Mouse (Mus musculus) hindbrain, embryonic 13.5 days (tissue): ENCODE measurements around the gene Chrm3. TPM values are rescaled to one million over a fixed set of nuclear protein-coding genes. Genes with fewer than 3 reads are reported as not detected.

Experiments used
- ATAC-seq: fragments of 200-750 bp; cut with Nextera tagmentation; 2 replicates; pipeline ENCODE4 v1.8.0; 2017; ENCODE audit warnings: moderate TSS enrichment; ENCODE audit not compliant: low FRiP score
- H3K27ac ChIP-seq: fragments of 300-500 bp; sonication (generic); 2 replicates; pipeline ENCODE4 v1.5.1; 2015; ENCODE audit warnings: inconsistent platforms, mild to moderate bottlenecking, moderate library complexity
- H3K27me3 ChIP-seq: fragments of 300-500 bp; sonication (generic); 2 replicates; pipeline ENCODE4 v1.6.1; 2015; ENCODE audit warnings: mild to moderate bottlenecking, inconsistent platforms
- H3K36me3 ChIP-seq: fragments of 300-500 bp; sonication (generic); 2 replicates; pipeline ENCODE4 v1.6.1; 2015; ENCODE audit warnings: mild to moderate bottlenecking, inconsistent platforms
- H3K4me1 ChIP-seq: fragments of 300-500 bp; sonication (generic); replicated peaks from 2 replicates; pipeline ENCODE4 v1.6.1; 2015; ENCODE audit warnings: inconsistent platforms
- H3K4me2 ChIP-seq: fragments of 300-500 bp; sonication (generic); 2 replicates; pipeline ENCODE4 v1.6.1; 2015; ENCODE audit warnings: inconsistent platforms, mild to moderate bottlenecking, moderate library complexity
- H3K4me3 ChIP-seq: fragments of 300-500 bp; sonication (generic); 2 replicates; pipeline ENCODE4 v1.5.1; 2015; ENCODE audit warnings: mild to moderate bottlenecking, inconsistent platforms
- H3K9ac ChIP-seq: fragments of 300-500 bp; sonication (generic); 2 replicates; pipeline ENCODE4 v1.6.1; 2015; ENCODE audit warnings: mild to moderate bottlenecking, inconsistent platforms
- H3K9me3 ChIP-seq: fragments of 300-500 bp; sonication (generic); 2 replicates; pipeline ENCODE4 v1.6.1; 2016; ENCODE audit warnings: inconsistent platforms
- WGBS: fragments of 180-500 bp; shearing (Covaris S2); methylation state at CpG from one replicate; pipeline ENCODE4 v1.1.7; 2015; 5-methylcytosine and 5-hydroxymethylcytosine counted together
- polyA plus RNA-seq: library from polyadenylated mRNA; unstranded; fragments of >200 nt; fragmentation: Nextera tagmentation; extraction: Ambion mirVana; gene quantifications from 2 replicates; pipeline ENCODE4 v1.2.1, GENCODE M21; 2015

The Chrm3 gene
- polyA plus RNA-seq, 1 experiment from 2014 or later, result 2.4 TPM

- no peak for ATAC-seq
- H3K4me1 ChIP-seq, result no peaks in the 10 kb centered on the region
- no peak overlapping the region for H3K27ac ChIP-seq
- H3K9me3 ChIP-seq, result no peaks in the 10 kb centered on the region
- no peaks in the 10 kb centered on the region for H3K36me3 ChIP-seq
- no peak overlapping the region for H3K4me3 ChIP-seq
- no peak overlapping the region for H3K9ac ChIP-seq
- H3K4me2 ChIP-seq, result no peak overlapping the region
- WGBS, result 74% methylated on average over 3 of the region's 3 CpGs
- H3K27me3 ChIP-seq, result no peaks in the 10 kb centered on the region
Observed at GRCm38 (mm10) chr13:9938798-9939485, 421.7 kb downstream of the Chrm3 start.

- no peaks in the 10 kb centered on the region for H3K27me3 ChIP-seq
- H3K9me3 ChIP-seq, result no peaks in the 10 kb centered on the region
- no peak overlapping the region for H3K4me2 ChIP-seq
- H3K27ac ChIP-seq, result no peak overlapping the region
- H3K36me3 ChIP-seq, result no peaks in the 10 kb centered on the region
- WGBS, result 57% methylated on average over 4 of the region's 4 CpGs
- H3K9ac ChIP-seq, result no peak overlapping the region
- ATAC-seq, result no peak
- no peak overlapping the region for H3K4me3 ChIP-seq
- peaks cover 6% of the 10 kb centered on the region; the same call in 1 of the 2 replicates for H3K4me1 ChIP-seq
Observed at GRCm38 (mm10) chr13:9932714-9933113, 427.9 kb downstream of the Chrm3 start.

- Histone ChIP-seq H3K27ac (no peak overlapping the region), H3K4me1 (peaks cover 6% of the 10 kb centered on the region; the same call in 1 of the 2 replicates), H3K36me3 (no peaks in the 10 kb centered on the region), H3K9ac (no peak overlapping the region), H3K27me3 (no peaks in the 10 kb centered on the region), H3K4me2 (no peak overlapping the region), H3K4me3 (no peak overlapping the region), H3K9me3 (no peaks in the 10 kb centered on the region)
- no peak for ATAC-seq
- WGBS, result 67% methylated on average over 1 of the region's 1 CpGs
Observed at GRCm38 (mm10) chr13:9930606-9931005, 430.0 kb downstream of the Chrm3 start.

GRCm38 (mm10) chr13:9929978-9930377, 430.7 kb downstream of the Chrm3 start:
- no peak overlapping the region for H3K4me3 ChIP-seq
- H3K9ac ChIP-seq, result no peak overlapping the region
- ATAC-seq, result peak; percentile 60
- H3K27me3 ChIP-seq, result no peaks in the 10 kb centered on the region
- H3K9me3 ChIP-seq, result no peaks in the 10 kb centered on the region
- peaks cover 6% of the 10 kb centered on the region; the same call in 1 of the 2 replicates for H3K4me1 ChIP-seq
- H3K4me2 ChIP-seq, result no peak overlapping the region
- no peak overlapping the region for H3K27ac ChIP-seq
- H3K36me3 ChIP-seq, result no peaks in the 10 kb centered on the region
- 29% methylated on average over 2 of the region's 2 CpGs for WGBS

GRCm38 (mm10) chr13:9921150-9921549, 439.5 kb downstream of the Chrm3 start:
- ATAC-seq, result 0 out of 2 replicates have a peak, but pooled peaks have one; percentile 32
- 82% methylated on average over 1 of the region's 1 CpGs for WGBS

GRCm38 (mm10) chr13:9912697-9913096, 447.9 kb downstream of the Chrm3 start:
- no peak for ATAC-seq
- H3K4me1 ChIP-seq, result no peaks in the 10 kb centered on the region
- no peak overlapping the region for H3K27ac ChIP-seq
- 86% methylated on average over 4 of the region's 4 CpGs for WGBS
- H3K4me3 ChIP-seq, result no peak overlapping the region
- no peaks in the 10 kb centered on the region for H3K36me3 ChIP-seq
- no peak overlapping the region for H3K9ac ChIP-seq
- no peaks in the 10 kb centered on the region for H3K9me3 ChIP-seq
- no peak overlapping the region for H3K4me2 ChIP-seq
- H3K27me3 ChIP-seq, result no peaks in the 10 kb centered on the region

More at GRCm38 (mm10) chr13:9921150-9921549, 439.5 kb downstream of the Chrm3 start:
- Histone ChIP-seq H3K9ac (no peak overlapping the region), H3K36me3 (no peaks in the 10 kb centered on the region), H3K27me3 (no peaks in the 10 kb centered on the region), H3K4me1 (no peaks in the 10 kb centered on the region), H3K27ac (no peak overlapping the region), H3K4me2 (no peak overlapping the region), H3K9me3 (no peaks in the 10 kb centered on the region), H3K4me3 (no peak overlapping the region)

GRCm38 (mm10) chr13:9908707-9909106, 451.9 kb downstream of the Chrm3 start:
- H3K9ac ChIP-seq, result no peak overlapping the region
- 0 out of 2 replicates have a peak, but pooled peaks cover 1% of the 10 kb centered on the region for H3K36me3 ChIP-seq
- H3K9me3 ChIP-seq, result no peaks in the 10 kb centered on the region
- no peak for ATAC-seq
- H3K27ac ChIP-seq, result no peak overlapping the region
- no peak overlapping the region for H3K4me2 ChIP-seq
- H3K27me3 ChIP-seq, result no peaks in the 10 kb centered on the region
- H3K4me3 ChIP-seq, result no peak overlapping the region
- H3K4me1 ChIP-seq, result no peaks in the 10 kb centered on the region
- 92% methylated on average over 2 of the region's 2 CpGs for WGBS

GRCm38 (mm10) chr13:9907202-9907601, 453.4 kb downstream of the Chrm3 start:
- ATAC-seq, result no peak
- 83% methylated on average over 3 of the region's 3 CpGs for WGBS
- H3K4me3 ChIP-seq, result no peak overlapping the region
- H3K4me1 ChIP-seq, result no peaks in the 10 kb centered on the region
- H3K9ac ChIP-seq, result no peak overlapping the region
- H3K9me3 ChIP-seq, result no peaks in the 10 kb centered on the region
- no peaks in the 10 kb centered on the region for H3K27me3 ChIP-seq
- H3K4me2 ChIP-seq, result no peak overlapping the region
- H3K27ac ChIP-seq, result no peak overlapping the region
- 0 out of 2 replicates have a peak, but pooled peaks cover 3% of the 10 kb centered on the region for H3K36me3 ChIP-seq

- Histone ChIP-seq H3K9me3 (no peaks in the 10 kb centered on the region), H3K27me3 (no peaks in the 10 kb centered on the region), H3K27ac (no peak overlapping the region), H3K36me3 (0 out of 2 replicates have a peak, but pooled peaks cover 3% of the 10 kb centered on the region), H3K9ac (no peak overlapping the region), H3K4me2 (no peak overlapping the region), H3K4me1 (0 out of 2 replicates have a peak, but pooled peaks cover 2% of the 10 kb centered on the region), H3K4me3 (no peak overlapping the region)
- no peak for ATAC-seq
Observed at GRCm38 (mm10) chr13:9904455-9904854, 456.2 kb downstream of the Chrm3 start.

GRCm38 (mm10) chr13:9900653-9901385, 459.8 kb downstream of the Chrm3 start:
- H3K36me3 ChIP-seq, result 0 out of 2 replicates have a peak, but pooled peaks cover 3% of the 10 kb centered on the region
- 91% methylated on average over 5 of the region's 5 CpGs for WGBS
- H3K4me2 ChIP-seq, result no peak overlapping the region
- ATAC-seq, result no peak
- no peak overlapping the region for H3K4me3 ChIP-seq
- no peak overlapping the region for H3K9ac ChIP-seq
- 0 out of 2 replicates have a peak, but pooled peaks cover 2% of the 10 kb centered on the region for H3K4me1 ChIP-seq
- H3K27me3 ChIP-seq, result no peaks in the 10 kb centered on the region
- H3K9me3 ChIP-seq, result no peaks in the 10 kb centered on the region
- no peak overlapping the region for H3K27ac ChIP-seq

- Histone ChIP-seq H3K4me2 (no peak overlapping the region), H3K4me1 (0 out of 2 replicates have a peak, but pooled peaks cover 2% of the 10 kb centered on the region), H3K4me3 (no peak overlapping the region), H3K36me3 (0 out of 2 replicates have a peak, but pooled peaks cover 3% of the 10 kb centered on the region), H3K27me3 (no peaks in the 10 kb centered on the region), H3K9me3 (no peaks in the 10 kb centered on the region), H3K9ac (no peak overlapping the region), H3K27ac (no peak overlapping the region)
- ATAC-seq, result no peak
- 72% methylated on average over 3 of the region's 3 CpGs for WGBS
Observed at GRCm38 (mm10) chr13:9898664-9899369, 461.8 kb downstream of the Chrm3 start.

GRCm38 (mm10) chr13:9897231-9897630, 463.4 kb downstream of the Chrm3 start:
- H3K4me2 ChIP-seq, result no peak overlapping the region
- no peak overlapping the region for H3K9ac ChIP-seq
- H3K4me1 ChIP-seq, result 0 out of 2 replicates have a peak, but pooled peaks cover 2% of the 10 kb centered on the region
- no peaks in the 10 kb centered on the region for H3K27me3 ChIP-seq
- H3K36me3 ChIP-seq, result no peaks in the 10 kb centered on the region
- no peak overlapping the region for H3K4me3 ChIP-seq
- H3K27ac ChIP-seq, result no peak overlapping the region
- no peaks in the 10 kb centered on the region for H3K9me3 ChIP-seq
- whole genome bisulfite sequencing, result 74% methylated on average over 1 of the region's 1 CpGs
- no peak for ATAC-seq
